Mouse (Mus musculus): ENCODE results near the gene Mtss1l. TPM values are rescaled to one million over a fixed set of nuclear protein-coding genes. Genes with fewer than 3 reads are reported as not detected.
A peak's percentile ranks its signal among the peaks of the same experiment; 100 is the strongest.

The Mtss1l gene
- polyA plus RNA-seq, 1 experiment from 2014 or later, result 6.0 TPM

DNA sequence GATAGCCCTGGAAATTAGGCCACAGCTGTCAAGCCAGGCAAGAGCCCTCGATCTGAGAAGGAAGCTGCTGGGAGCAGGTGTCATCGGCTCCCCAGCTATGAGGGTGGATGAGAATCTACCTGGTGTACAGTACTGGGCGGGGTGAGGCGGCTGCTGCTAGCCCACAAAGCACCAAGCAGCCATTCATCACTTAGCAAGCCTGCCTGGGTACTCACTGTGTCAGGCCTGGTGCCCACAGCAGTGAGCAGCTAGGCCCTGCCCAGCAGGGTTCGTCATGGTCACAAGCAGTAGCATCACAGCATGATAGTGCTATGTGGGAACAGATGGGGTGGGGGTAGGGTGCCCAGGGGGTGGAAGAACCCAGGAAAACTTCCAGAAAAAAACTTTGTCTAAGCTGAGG is 25.8 kb upstream of the Mtss1l start:
- ATAC-seq (ENCODE audit: extremely low read depth, insufficient number of reproducible peaks, low FRiP score, low TSS enrichment), result no peak
- Histone ChIP-seq H3K4me1 (peaks cover 53% of the 10 kb centered on the region), H3K4me3 (no peak overlapping the region), H3K9ac (peak overlapping the region; percentile 37), H3K27me3 (replicated peaks) (no peaks in the 10 kb centered on the region), H3K27ac (replicated peaks) (peak overlapping the region; percentile 28; the same call in 1 of the 2 replicates), H3K36me3 (peaks cover 19% of the 10 kb centered on the region), H3K9me3 (no peaks in the 10 kb centered on the region), H3K4me2 (no peak overlapping the region)
- WGBS, result 88% methylated on average over 5 of the region's 5 CpGs

DNA sequence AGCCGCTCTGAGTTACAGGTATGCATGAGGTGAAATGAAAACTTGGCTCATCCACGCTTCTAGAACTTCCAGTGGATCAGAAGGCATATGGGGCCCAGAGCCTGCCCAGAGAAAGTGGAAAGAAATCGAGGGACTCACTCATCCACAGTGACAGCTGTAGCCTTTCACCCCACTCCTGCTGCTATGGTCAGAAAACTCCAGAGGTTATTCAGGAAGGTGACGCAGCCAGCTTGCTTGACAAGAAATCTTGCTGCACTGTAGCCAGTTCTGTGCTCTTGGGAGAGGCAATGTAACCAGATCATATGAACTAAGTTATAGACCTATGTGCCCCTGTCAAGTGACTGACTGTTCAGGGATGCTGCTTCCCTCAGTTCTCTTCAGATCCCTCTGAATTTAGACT is 25.2 kb upstream of the Mtss1l start:
- Histone ChIP-seq H3K4me2 (no peak overlapping the region), H3K9me3 (no peaks in the 10 kb centered on the region), H3K36me3 (peaks cover 13% of the 10 kb centered on the region; the same call in 1 of the 2 replicates), H3K27me3 (replicated peaks) (no peaks in the 10 kb centered on the region), H3K27ac (replicated peaks) (peak overlapping the region; percentile 32; the same call in 1 of the 2 replicates), H3K4me1 (peaks cover 52% of the 10 kb centered on the region), H3K4me3 (no peak overlapping the region), H3K9ac (peak overlapping the region; percentile 40; the same call in 1 of the 2 replicates)
- 78% methylated on average over 4 of the region's 4 CpGs for WGBS
- no peak for ATAC-seq (ENCODE audit: extremely low read depth, insufficient number of reproducible peaks, low FRiP score, low TSS enrichment)

DNA sequence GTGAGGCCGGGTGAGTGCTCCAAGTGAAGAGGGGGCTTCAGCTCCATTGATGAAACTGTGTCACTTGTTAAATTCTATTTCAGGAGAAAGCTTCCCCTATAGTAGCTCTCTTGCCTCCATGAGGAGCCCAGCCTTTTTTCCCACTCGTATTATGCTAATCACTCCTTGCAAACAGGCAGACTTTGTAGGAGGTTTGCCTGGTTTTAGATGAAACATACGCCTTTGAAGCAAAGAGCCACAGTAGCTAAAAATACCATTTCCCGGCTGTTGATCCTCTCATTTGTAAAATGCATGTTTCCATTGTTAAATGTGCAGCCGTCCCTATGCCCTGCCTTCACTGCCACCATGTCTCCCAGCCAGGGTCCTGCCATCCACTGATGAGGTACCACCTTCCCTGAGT is 23.7 kb upstream of the Mtss1l start:
- Histone ChIP-seq H3K4me2 (no peak overlapping the region), H3K36me3 (0 out of 2 replicates have a peak, but pooled peaks cover 8% of the 10 kb centered on the region), H3K27ac (replicated peaks) (no peak overlapping the region), H3K27me3 (replicated peaks) (no peaks in the 10 kb centered on the region), H3K9me3 (no peaks in the 10 kb centered on the region), H3K4me3 (no peak overlapping the region), H3K9ac (no peak overlapping the region), H3K4me1 (peaks cover 68% of the 10 kb centered on the region)
- no peak for ATAC-seq (ENCODE audit: extremely low read depth, insufficient number of reproducible peaks, low FRiP score, low TSS enrichment)
- 84% methylated on average over 5 of the region's 5 CpGs for WGBS

DNA sequence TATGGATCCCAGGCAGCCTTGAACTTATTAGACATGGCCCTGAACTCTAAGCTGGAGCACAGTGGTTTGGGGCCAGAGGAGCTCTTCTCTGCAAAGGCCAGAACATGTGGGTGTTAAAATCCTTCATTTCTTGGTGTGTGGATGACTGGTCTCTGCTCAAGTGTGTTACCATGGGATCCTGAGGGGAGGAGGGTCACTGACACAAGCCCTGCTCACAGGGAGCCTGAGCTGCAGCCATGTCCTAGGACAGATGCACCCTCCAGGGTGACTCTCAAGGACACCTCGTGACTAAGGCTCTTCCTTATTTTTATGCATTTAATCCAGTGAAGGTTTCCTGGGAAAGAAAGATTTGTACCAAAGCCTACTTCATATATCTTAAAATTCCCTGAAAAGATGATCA is 23.2 kb upstream of the Mtss1l start:
- H3K27me3 ChIP-seq (replicated peaks), result no peaks in the 10 kb centered on the region
- no peak for ATAC-seq (ENCODE audit: extremely low read depth, insufficient number of reproducible peaks, low FRiP score, low TSS enrichment)
- no peak overlapping the region for H3K9ac ChIP-seq
- no peak overlapping the region for H3K27ac ChIP-seq (replicated peaks)
- 0 out of 2 replicates have a peak, but pooled peaks cover 8% of the 10 kb centered on the region for H3K36me3 ChIP-seq
- no peaks in the 10 kb centered on the region for H3K9me3 ChIP-seq
- H3K4me1 ChIP-seq, result peaks cover 73% of the 10 kb centered on the region
- no peak overlapping the region for H3K4me3 ChIP-seq
- WGBS, result 50% methylated on average over 1 of the region's 1 CpGs
- H3K4me2 ChIP-seq, result no peak overlapping the region

DNA sequence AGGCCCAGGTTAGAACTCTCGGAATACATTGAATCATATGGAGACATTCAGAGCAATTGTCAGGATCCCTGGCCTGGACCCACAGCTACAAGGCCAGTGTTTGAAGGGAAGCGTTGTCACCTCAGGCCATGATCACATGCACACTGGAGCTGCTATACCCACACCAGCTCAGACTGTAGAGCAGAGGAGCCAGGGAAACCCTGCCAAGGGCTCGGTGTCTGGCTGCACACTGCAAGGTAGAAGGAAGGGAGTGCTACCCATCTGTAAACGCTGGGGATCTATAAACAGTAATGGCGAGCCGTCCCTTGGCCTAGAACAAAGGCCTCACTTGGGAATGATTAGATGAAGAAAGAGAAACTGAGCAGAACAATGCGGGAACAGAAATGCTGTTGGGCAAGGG is 21.8 kb upstream of the Mtss1l start:
- WGBS, result 81% methylated on average over 7 of the region's 7 CpGs
- no peaks in the 10 kb centered on the region for H3K9me3 ChIP-seq
- H3K9ac ChIP-seq, result peak overlapping the region; percentile 40; the same call in 1 of the 2 replicates
- H3K4me2 ChIP-seq, result no peak overlapping the region
- H3K4me1 ChIP-seq, result peaks cover 82% of the 10 kb centered on the region
- H3K4me3 ChIP-seq, result no peak overlapping the region
- 0 out of 2 replicates have a peak, but pooled peaks cover 5% of the 10 kb centered on the region for H3K36me3 ChIP-seq
- no peak for ATAC-seq (ENCODE audit: extremely low read depth, insufficient number of reproducible peaks, low FRiP score, low TSS enrichment)
- H3K27me3 ChIP-seq (replicated peaks), result no peaks in the 10 kb centered on the region
- H3K27ac ChIP-seq (replicated peaks), result no peak overlapping the region

DNA sequence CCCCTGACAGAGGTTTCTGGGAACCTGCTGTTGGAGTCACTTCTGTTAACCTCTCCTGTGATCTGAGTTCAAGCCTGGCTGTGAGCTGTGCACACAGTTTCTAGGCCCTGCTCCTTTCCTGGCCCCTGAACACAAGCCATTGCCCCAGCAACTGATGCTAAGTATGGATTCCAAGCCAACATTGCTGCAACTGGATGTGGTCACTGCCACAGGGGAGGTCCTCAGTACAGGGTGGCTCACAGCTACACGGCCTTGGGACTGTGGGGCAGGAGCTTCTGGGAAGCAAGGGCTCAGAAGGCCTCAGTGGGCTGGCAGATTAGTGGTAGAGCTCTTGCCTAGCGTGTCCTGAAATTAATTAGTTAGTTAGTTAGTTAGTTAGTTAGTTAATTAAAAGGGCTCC is 20.7 kb upstream of the Mtss1l start:
- Histone ChIP-seq H3K9me3 (no peaks in the 10 kb centered on the region), H3K27me3 (replicated peaks) (no peaks in the 10 kb centered on the region), H3K4me2 (no peak overlapping the region), H3K9ac (no peak overlapping the region), H3K4me3 (no peak overlapping the region), H3K27ac (replicated peaks) (no peak overlapping the region), H3K36me3 (0 out of 2 replicates have a peak, but pooled peaks cover 5% of the 10 kb centered on the region), H3K4me1 (peaks cover 82% of the 10 kb centered on the region)
- 72% methylated on average over 2 of the region's 2 CpGs for WGBS
- no peak for ATAC-seq (ENCODE audit: extremely low read depth, insufficient number of reproducible peaks, low FRiP score, low TSS enrichment)

DNA sequence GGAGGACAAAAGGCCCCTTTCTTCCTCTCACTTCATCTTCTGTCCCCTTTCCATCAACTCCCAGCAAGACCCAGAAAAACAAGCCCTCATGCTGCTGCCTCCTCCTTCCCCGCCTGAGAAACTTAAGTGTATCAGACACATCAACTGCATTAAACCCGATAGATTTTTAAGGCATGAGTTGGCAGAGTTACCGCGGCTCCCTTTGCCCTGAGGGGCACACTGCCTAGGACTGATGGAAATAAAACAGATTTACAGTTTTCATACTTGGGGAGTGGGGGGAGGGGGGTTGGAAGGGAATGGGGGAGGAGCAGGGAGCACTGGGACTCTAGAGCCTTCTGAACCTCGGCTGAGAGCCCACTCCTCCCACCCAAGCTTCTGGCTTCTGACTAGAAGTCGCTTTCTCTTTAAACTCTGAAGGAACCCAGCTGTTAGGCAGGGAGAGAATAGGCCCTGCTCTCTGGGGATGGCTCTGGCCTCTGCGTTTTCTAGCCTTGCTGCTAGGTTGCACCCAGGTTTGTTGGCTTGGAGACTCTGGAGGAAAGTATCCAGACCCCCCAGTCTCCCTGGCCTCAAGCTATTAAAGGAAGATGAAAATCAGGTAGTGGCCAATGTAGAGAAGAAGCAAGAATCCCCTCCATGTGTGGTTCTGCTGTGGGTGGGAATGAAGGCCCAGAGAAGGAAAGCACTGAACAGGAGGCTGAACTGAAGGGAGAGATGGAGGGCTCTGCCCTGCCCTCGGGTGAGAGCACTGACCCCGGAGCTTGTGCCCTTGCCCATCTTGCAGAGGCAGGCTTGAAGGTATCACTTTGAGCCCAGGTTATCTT is 18.4 kb upstream of the Mtss1l start:
- H3K36me3 ChIP-seq, result peaks cover 5% of the 10 kb centered on the region; the same call in 1 of the 2 replicates
- no peaks in the 10 kb centered on the region for H3K9me3 ChIP-seq
- peaks cover 73% of the 10 kb centered on the region for H3K4me1 ChIP-seq
- H3K27me3 ChIP-seq (replicated peaks), result no peaks in the 10 kb centered on the region
- ATAC-seq (ENCODE audit: extremely low read depth, insufficient number of reproducible peaks, low FRiP score, low TSS enrichment), result no peak
- no peak overlapping the region for H3K4me3 ChIP-seq
- H3K4me2 ChIP-seq, result no peak overlapping the region
- H3K9ac ChIP-seq, result peak overlapping the region; percentile 67; the same call in 1 of the 2 replicates
- 53% methylated on average over 9 of the region's 9 CpGs for WGBS
- H3K27ac ChIP-seq (replicated peaks), result peak overlapping the region; percentile 75

DNA sequence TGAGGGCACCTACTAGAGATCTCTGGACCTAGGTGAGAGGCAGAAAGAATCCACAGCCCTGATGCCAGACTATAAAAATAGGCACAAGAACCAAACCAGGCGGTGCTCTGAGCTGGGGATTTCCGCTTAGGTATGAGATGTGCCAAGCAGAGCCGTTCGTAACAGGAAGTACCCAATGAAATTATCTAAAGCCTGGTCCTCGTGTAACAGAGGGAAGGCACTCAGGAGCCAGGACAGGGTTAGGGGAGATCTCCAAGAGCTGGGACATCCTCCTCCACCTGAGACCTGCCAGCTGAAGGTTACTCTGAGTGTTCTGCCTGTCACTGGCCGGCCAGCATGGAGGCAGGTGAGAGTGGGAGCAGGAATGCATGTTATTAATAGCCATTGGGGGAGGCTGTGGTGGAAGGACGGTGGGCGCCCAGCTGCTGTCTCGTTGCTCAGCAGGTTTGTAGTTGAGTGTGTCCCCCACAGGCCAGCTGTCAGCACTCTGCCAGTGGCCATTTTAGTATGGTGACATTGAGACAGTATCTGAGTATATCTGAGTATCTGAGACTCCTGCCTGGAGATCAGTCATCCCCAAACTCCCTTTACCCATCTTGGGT is 17.7 kb upstream of the Mtss1l start:
- 30% methylated on average over 9 of the region's 9 CpGs for WGBS
- no peak for ATAC-seq (ENCODE audit: extremely low read depth, insufficient number of reproducible peaks, low FRiP score, low TSS enrichment)
- peak overlapping the region; percentile 67; the same call in 1 of the 2 replicates for H3K9ac ChIP-seq
- H3K27ac ChIP-seq (replicated peaks), result peak overlapping the region; percentile 75
- no peak overlapping the region for H3K4me3 ChIP-seq
- H3K4me2 ChIP-seq, result 0 out of 2 replicates have a peak overlapping the region, but pooled peaks have one; percentile 20
- H3K27me3 ChIP-seq (replicated peaks), result no peaks in the 10 kb centered on the region
- peaks cover 9% of the 10 kb centered on the region; the same call in 1 of the 2 replicates for H3K36me3 ChIP-seq
- H3K4me1 ChIP-seq, result peaks cover 66% of the 10 kb centered on the region
- H3K9me3 ChIP-seq, result no peaks in the 10 kb centered on the region

DNA sequence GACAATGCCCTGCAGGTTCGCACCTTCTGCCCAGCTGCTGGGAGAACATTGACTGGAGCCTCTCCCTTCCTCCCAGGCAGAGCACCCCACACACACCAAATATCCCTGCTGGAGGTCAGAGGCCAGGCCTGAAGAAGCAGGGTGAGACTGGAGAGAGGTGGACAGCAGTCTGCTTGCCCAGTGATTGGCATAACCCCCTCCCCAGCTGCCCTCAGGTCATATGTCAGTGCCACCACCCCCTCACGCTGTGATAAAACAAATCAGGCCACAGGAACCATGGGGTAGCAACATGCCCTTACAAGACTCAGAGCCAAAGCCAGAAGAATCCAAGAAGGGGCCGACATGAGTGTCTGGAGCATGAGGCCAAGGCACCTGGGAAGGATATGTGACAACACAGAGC is 17.2 kb upstream of the Mtss1l start:
- H3K27ac ChIP-seq (replicated peaks), result peak overlapping the region; percentile 75
- no peak for ATAC-seq (ENCODE audit: extremely low read depth, insufficient number of reproducible peaks, low FRiP score, low TSS enrichment)
- no peak overlapping the region for H3K4me3 ChIP-seq
- no peaks in the 10 kb centered on the region for H3K9me3 ChIP-seq
- 68% methylated on average over 3 of the region's 3 CpGs for WGBS
- H3K27me3 ChIP-seq (replicated peaks), result no peaks in the 10 kb centered on the region
- H3K4me1 ChIP-seq, result peaks cover 63% of the 10 kb centered on the region
- no peak overlapping the region for H3K4me2 ChIP-seq
- H3K9ac ChIP-seq, result peak overlapping the region; percentile 67; the same call in 1 of the 2 replicates
- H3K36me3 ChIP-seq, result peaks cover 9% of the 10 kb centered on the region; the same call in 1 of the 2 replicates

DNA sequence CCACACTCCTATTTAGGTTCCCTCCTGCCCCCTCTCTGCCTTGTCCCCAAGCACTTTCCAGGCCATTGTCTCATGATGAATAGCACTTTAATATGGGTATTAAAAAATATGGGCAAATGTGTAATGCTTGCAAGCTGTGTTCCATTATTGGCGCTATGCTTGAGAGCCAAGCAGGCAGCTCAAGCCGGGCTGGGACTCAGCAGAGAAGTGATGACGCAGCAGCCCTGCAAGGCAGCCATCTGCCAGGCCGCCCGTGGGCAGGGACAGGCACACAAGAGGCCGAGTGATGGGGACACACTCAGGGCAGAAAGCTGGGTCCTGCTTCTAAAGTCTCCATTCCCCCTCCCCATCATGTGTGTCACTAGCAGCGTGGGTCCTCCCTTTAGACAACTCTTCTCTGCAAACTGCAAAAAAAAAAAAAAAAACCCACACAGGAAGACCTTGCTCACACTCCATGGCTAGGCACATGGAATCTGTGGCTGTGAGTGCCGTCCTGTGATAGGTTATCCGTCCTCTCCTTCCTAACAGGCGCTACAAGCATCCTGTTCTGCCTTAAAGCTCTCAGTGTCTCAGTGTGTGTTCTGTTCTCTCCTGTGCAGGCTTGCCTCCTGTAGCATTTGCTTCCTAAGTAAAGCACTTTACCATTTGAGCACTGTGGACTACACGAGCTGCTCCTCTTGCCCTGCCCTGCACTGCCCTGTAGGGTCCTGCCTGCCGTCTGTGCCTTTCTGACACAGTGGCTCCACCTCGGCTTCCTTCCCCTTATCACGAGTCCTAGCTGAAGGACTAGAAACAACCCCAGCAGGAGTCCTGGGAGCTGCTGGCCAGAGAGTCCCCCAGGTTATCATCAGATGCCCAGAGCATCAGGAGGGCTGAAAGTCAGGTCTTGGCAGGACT is 15.6 kb upstream of the Mtss1l start:
- peaks cover 72% of the 10 kb centered on the region for H3K4me1 ChIP-seq
- no peak for ATAC-seq (ENCODE audit: extremely low read depth, insufficient number of reproducible peaks, low FRiP score, low TSS enrichment)
- H3K27ac ChIP-seq (replicated peaks), result peak overlapping the region; percentile 63
- no peaks in the 10 kb centered on the region for H3K9me3 ChIP-seq
- no peak overlapping the region for H3K4me3 ChIP-seq
- H3K4me2 ChIP-seq, result no peak overlapping the region
- H3K27me3 ChIP-seq (replicated peaks), result no peaks in the 10 kb centered on the region
- 37% methylated on average over 14 of the region's 14 CpGs for WGBS
- H3K9ac ChIP-seq, result peak overlapping the region; percentile 44
- H3K36me3 ChIP-seq, result peaks cover 9% of the 10 kb centered on the region

Data from heart, embryonic 13.5 days (tissue).